Mouse (Mus musculus) gastrocnemius, adult 8-10 months (tissue): Measurements from ENCODE around the gene Man2a2. TPM values are rescaled to one million over a fixed set of nuclear protein-coding genes. Genes with fewer than 3 reads are reported as not detected.
"Not testable (repeated sequence)": the region's sequence is repeated elsewhere in the genome, so short reads cannot be mapped to it uniquely, and the experiment has no call there.

Source experiments
- DNase-seq, 2 experiments: peaks; one replicate each; pipeline ENCODE4 v3.0.0; 2022; ENCODE audit warnings: low spot score in 2 of 2
- total RNA-seq, 4 experiments: library from RNA; stranded (reverse); gene quantifications; 2 replicates each; pipeline ENCODE4 v1.2.4; 2022

Man2a2 gene
- total RNA-seq, 4 experiments from 2014 or later = 139 to 171 (median 148) TPM

DNA sequence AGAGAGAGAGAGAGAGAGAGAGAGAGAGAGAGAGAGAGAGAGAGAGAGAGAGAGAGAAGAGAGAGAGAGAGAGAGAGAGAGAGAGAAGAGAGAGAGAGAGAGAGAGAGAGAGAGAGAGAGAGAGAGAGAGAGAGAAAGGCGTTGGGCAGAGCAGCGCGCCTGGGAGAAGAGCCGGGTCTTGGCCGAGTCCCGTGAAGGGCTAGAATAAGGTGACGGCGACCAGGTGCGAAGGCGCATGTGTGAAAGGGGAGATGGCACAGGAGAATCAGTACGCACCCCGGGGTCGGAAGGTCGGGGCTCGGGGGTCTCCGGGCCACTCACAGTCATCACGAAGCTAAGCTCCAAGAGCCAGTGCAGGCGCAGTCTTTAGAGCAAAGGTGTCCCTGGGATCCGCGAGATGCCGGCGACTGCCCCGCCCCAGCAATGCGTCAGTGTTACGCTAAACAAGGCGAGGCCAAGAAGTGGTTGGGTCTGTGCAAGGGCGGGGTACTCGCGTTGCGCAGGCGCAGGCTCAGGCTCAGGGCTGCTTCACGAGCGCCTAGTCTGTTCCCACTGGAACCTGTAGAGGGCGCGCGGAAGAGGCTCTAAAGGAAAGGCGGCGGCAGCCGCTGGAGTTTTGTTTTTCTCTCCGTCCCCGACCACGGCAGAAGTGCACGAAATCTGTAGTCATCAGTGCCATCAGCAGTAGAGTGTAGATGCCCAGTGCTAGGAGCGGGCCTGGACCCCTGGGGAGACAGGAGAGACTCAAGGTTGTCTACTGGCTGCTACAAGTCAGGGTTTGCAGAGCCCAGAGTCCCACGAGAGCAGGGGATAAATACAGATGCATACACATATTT, 31.2 kb downstream of the Man2a2 start:
- peak; percentile 95 to 97 for DNase-seq

DNA sequence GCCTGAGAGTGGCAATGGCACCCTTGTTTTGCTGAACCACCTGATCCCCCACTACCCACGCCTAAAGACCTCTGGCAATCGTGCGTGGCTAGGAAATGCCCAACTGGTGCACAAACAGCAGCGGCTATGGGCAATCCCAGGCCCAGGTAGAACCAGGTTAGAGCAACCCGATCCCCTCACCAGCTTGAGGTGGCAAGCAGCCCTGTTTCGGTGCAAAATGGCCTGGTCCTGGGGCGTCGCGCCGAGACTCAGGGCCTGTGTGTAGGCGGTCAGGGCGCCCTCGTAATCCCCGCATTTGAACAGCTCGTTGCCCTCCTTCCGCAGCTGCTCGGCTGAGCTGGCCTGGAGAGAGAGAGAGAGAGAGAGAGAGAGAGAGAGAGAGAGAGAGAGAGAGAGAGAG, 31.8 kb downstream of the Man2a2 start:
- DNase-seq = peak in 1 of 2 experiments; percentile 40

DNA sequence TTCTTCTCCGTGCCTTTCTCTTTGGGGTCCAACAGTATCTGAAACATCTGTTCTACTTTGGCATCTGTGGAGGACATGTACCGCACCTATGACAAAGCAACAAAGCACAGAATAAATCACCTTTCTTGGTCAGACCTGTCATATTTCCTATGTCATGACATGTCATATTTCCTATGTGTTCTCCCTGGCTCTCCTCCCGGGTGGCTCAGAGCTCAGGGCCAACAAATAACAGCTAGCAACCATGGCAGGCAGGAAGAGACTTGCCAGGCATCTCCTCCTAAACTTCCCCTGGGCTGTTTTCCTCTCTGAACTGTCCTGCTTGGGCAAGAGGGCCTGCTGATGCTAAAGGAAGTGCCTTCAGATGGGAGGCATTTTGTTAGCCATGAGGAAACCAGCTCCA, 34.2 kb downstream of the Man2a2 start:
- no peak for DNase-seq

DNA sequence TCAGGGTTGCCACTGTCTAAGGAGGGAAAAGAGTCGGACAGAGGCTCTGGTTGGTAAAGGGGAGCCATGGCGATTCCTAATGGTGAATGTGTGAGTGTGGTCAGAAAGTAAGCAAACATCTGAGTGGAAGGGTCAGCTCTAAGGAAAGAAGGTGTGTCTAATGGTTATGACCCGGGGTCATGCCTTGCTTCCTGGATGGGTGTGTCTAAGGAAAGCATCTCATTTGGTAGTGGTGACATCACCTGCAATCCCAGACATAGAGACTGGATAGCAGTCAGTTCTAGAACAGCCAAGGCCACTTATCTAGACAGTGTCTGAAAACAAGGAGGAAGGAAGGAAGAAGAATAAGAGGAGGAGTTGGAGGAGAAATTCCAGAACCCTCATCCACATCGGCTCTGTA, 36.3 kb downstream of the Man2a2 start:
- DNase-seq = no peak

DNA sequence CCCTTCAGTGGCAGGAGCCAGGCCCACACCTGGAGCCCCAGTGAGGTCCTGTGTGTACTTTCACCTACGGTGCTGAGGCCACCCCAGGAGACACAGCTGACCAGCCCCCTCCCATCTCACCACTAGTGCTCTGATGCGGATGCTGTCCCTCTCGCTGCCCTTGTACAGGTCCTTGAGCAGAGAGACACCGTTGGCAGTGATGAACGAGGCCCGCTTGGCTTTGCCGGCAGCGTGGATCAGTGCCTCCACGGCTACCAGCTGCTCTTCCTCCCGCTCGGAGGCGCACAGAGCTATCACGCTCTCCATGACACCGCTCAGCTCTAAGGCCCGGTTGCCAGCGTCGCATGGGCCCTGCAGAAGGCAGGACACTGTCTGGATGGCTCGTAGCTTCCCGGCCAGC, 39.7 kb downstream of the Man2a2 start:
- no peak for DNase-seq

GRCm38 (mm10) chr7:80330278-80330677, 40.9 kb downstream of the Man2a2 start:
- DNase-seq = no peak

- no peak for DNase-seq
These were observed 45.1 kb downstream of the Man2a2 start for GRCm38 (mm10) chr7:80326076-80326475.

DNA sequence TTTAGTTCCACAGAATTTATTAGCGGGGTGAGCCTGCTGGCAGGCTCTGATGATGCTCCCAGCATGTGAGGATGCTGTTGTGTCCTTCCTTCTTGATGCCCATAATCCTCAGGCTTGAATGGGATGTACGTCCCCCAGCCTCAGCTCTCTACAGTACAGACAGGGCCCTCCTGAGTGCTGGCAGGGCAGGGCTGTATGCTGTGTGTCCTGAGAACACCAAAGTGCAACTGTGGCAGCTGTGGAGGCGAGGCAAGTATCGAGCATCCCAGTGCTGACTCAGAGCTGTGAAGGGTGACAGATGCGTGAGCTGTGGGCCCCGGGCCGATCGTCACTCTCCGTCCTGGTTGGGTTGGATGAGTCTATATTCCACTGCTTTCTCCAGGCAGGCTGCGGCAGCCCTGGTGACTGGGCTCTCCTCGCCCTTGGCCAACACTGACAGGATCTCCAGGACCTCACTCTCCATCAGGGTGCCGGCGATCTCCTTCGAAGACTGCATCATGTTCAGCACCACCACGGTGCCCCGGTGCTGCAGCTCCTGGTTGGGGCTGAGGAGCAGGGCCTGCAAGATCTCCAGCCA, 45.8 kb downstream of the Man2a2 start:
- no peak for DNase-seq

GRCm38 (mm10) chr7:80324816-80325119, 46.4 kb downstream of the Man2a2 start:
- DNase-seq = not testable (repeated sequence)

GRCm38 (mm10) chr7:80324043-80324815, 46.9 kb downstream of the Man2a2 start, which contains the start of gene Rccd1:
Gene Rccd1 (minus strand): TSS chr7:80324454.
- peak; percentile 88 for DNase-seq

- DNase-seq = no peak
These were observed 47.8 kb downstream of the Man2a2 start for GRCm38 (mm10) chr7:80323336-80323735.

DNA sequence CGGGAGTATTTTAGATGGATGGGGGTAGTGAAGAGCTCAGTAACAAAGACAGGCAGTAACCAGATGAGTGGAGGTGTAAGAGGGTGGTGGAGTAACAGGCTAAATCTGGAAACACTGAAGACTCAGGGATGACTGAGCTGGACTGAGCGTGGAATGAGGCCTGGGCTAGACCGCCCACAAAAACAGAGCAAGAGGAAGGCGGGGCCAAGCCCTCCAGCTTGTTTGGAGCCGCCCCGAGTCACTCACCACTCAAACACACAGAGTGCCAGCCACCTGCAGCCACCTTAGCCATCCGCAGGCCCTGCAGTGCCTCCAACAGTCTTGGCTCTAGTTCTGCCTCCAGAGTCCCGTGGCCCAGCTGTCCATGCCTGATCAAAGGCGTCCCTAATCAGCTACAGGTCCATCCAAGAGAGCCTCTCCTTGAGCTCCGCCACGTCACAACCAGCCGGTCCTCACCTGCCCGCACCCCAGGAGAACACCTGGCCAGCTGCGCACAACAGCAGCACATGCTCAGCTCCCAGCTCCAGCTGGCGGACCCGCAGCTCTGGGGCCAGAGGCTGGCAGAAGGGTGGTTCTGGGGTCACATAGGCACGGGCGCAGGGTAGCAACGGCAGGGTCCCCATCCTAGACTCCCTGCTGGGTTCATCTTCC, 51.2 kb downstream of the Man2a2 start:
- DNase-seq = no peak

DNA sequence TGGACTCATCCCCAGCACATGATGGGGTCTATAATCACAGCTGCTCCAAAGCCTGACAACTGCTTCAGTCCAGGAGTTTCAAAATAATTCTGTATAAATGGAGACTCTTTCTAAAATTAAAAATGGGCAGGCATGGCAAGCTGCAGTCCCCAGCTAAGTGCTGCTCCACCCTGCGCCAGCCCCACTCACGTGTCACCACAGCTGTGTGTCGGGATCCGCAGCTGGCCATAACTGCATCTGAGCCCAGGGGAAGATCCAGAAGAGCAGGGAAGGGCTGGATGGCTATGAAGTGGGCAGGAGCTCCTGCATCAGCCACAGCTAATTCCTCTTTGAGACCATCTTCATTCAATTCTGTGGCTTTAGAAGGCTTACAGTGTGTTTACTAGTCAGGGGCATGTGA, 52.5 kb downstream of the Man2a2 start:
- DNase-seq = no peak

GRCm38 (mm10) chr7:80317439-80318115, 53.6 kb downstream of the Man2a2 start:
- DNase-seq = no peak

DNA sequence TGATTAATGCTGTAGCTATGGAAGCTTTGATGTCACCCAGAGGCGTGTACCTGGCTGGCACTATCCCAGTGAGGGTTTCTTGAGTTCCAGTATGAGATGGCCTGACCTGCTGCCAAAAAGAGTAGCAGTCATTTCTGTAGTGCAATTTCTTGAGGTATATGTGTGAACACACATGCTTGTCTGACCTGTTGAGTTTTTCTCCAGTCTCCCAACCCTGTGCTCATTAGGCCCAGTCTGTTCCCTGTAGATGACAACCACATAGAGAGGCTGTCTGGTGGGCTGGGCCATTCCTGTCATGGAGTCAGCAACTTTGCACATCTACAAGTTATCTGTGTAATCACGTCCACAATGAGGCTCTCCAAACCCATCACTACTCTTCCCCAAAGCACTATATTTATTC, 55.4 kb downstream of the Man2a2 start:
- DNase-seq = no peak

- DNase-seq = no peak
These were observed 60.4 kb downstream of the Man2a2 start for GRCm38 (mm10) chr7:80310771-80311170.

GRCm38 (mm10) chr7:80307766-80308165, 63.4 kb downstream of the Man2a2 start:
- DNase-seq = no peak

DNA sequence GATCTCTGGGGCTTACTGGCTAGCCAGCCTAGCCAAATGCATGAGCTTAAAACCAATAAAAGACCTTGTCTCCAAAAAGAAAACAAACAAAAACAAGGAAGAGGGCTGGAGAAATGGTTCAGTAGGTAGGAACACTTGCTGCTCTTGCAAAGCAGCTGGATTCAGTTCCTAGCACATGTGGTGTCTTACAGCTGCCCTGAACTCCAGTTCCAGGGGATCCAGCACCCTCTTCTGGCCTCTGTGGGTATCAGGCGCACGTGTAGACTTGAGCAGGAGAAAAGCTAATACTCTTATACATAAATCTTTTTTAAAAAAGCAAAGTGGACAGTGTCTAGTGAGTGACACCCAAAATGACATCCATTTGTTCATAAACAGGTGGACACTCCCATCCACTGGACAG, 69.7 kb downstream of the Man2a2 start:
- no peak for DNase-seq

GRCm38 (mm10) chr7:80299568-80299967, 71.6 kb downstream of the Man2a2 start:
- no peak for DNase-seq
